Mouse (Mus musculus) liver (tissue): ENCODE data around the gene Tspan14.

Experiments used
- DNase-seq: peaks from one replicate; pipeline ENCODE4 v3.0.0-alpha.2; 2020; ENCODE audit warnings: mixed read lengths

Gene Tspan14

DNA sequence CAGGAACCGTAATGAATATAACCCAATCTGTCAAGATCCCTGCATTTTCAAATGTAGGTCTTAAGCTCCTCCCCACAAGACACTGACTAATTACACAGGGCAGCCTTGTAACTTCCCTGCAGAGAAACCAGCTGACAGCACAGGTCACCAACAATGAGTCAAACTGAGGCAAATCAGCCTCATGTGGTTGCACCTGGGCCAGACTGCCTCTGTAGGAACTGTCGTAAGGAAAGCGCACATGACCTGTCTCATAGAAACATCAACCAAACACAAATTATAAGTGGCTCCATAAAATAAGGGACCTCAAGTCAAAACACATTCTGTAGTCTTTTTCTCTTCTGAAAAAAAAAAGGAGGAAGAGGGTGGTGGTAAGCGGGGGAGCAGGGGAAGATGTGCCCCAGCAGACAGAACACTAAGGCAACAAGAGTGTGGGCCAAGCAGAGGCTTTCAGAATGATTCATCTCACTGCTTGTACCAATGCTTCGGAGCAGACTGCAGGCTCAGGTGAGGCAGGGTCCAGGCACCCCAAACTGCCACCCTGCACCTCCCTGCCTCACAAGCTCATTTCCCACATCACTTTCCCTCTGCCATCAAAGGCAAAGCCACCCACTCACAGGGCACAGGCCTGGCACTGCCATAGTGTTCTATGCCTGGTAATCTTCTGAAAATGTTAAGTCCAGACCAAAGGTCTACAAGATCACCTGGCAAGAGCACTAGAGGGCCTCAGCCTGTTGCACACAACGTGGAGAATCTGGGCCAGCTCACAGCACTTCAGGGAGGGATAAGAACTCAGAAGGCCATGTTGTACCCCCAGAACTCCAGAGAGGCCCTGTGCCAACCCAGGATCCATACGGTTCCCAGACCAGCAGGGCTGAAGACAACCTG, 16.6 kb downstream of the Tspan14 start:
- no peak for DNase-seq

GRCm38 (mm10) chr14:40949047-40949446, 17.6 kb downstream of the Tspan14 start:
- DNase-seq = no peak

- no peak for DNase-seq
Measured at GRCm38 (mm10) chr14:40948522-40948921, 18.1 kb downstream of the Tspan14 start.

DNA sequence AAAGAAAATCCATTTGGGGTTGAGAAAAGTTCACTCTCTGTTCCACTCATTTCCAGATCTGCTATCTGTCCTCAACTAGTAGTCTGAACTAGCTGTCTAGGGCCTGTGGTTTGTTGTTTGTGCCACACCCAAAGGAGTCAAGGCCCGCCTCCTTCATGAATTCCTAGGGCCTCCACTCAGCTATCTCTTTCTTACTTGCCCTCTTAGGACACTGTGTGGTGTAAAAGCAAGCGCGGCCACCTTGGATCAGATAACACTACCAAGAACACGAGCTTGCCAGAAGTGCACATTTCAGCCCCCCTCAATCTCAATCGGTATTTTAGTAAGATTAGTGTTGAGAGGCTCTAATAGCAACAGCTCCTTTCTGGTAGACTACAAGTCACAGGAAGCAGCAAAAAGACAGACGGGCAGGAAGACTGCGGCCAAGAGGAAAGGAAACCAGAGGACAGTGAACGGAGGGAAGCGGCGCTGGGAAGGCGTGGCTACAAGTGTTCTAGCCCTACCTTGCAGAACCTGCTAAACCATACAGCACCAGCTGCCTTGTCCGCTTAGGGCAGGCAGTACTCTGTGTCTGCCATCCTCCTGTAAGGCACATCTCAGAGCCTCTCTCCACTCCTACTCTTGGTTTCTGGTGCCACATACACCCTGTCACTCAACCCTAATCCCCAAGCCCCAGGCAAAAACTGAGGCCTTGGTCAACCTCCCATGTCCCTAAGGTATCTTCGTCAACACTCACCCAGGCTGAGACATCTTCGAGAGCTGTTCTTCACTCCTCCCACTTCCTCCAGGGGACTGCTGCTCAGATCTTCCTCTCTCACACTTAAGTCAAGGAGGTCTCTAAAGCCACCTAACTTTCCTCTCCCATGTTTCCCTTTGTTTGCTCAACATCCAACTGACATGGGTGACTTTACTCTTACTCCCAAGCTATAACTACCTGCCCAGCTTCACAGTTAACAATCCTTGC, 18.9 kb downstream of the Tspan14 start:
- DNase-seq = peak; percentile 84

GRCm38 (mm10) chr14:40943802-40944201, 22.8 kb downstream of the Tspan14 start:
- no peak for DNase-seq

GRCm38 (mm10) chr14:40942429-40942828, 24.2 kb downstream of the Tspan14 start:
- no peak for DNase-seq

- DNase-seq = no peak
Measured at GRCm38 (mm10) chr14:40938380-40938987, 28.1 kb downstream of the Tspan14 start.

- DNase-seq = no peak
Measured at GRCm38 (mm10) chr14:40937052-40937451, 29.6 kb downstream of the Tspan14 start.

- DNase-seq = no peak
Measured at GRCm38 (mm10) chr14:40935481-40935880, 31.1 kb downstream of the Tspan14 start.

DNA sequence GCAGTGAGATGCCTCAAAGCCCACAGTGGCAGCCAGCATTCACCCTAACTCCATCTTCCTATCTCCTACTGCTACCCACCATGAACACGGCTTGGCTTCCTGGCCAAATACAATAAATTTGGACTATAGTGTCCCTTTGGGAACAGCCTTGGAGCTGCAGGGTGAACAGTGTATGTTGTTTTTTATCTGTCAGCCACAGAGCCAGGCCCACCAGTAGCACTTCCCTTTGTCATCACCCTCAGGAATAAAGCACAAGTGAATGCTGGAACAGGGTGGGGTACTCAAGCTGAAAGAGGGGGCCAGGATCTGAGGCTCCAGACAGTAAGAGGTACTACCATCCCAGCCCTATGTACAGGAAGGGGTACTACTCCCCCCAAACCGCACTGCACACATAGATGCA, 31.6 kb downstream of the Tspan14 start:
- DNase-seq = no peak

GRCm38 (mm10) chr14:40933328-40933727, 33.3 kb downstream of the Tspan14 start:
- no peak for DNase-seq

GRCm38 (mm10) chr14:40932225-40932624, 34.4 kb downstream of the Tspan14 start:
- DNase-seq = no peak

- DNase-seq = no peak
Measured at GRCm38 (mm10) chr14:40931115-40931829, 35.3 kb downstream of the Tspan14 start.

GRCm38 (mm10) chr14:40929943-40930342, 36.7 kb downstream of the Tspan14 start:
- DNase-seq = no peak

- DNase-seq = no peak
Measured at GRCm38 (mm10) chr14:40928897-40929296, 37.7 kb downstream of the Tspan14 start.

DNA sequence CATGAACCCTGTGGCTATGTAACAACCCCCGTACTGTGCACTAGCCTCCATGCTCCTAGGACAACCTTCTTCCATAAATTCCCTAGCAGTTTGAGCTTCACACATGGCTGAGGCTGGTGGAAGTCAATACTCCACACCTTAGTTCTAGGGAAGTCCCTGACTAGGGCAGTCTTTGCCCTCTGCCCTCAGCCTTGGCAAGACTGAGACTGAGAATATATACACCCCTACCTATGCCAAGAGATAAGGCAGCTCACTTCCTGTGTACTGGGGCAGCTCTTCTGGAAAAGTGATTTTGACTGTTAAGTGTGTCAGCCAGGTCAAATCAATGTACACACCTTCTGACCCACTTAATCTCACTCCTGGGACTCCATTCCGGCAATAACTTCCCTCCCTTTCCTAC, 39.6 kb downstream of the Tspan14 start:
- DNase-seq = no peak

DNA sequence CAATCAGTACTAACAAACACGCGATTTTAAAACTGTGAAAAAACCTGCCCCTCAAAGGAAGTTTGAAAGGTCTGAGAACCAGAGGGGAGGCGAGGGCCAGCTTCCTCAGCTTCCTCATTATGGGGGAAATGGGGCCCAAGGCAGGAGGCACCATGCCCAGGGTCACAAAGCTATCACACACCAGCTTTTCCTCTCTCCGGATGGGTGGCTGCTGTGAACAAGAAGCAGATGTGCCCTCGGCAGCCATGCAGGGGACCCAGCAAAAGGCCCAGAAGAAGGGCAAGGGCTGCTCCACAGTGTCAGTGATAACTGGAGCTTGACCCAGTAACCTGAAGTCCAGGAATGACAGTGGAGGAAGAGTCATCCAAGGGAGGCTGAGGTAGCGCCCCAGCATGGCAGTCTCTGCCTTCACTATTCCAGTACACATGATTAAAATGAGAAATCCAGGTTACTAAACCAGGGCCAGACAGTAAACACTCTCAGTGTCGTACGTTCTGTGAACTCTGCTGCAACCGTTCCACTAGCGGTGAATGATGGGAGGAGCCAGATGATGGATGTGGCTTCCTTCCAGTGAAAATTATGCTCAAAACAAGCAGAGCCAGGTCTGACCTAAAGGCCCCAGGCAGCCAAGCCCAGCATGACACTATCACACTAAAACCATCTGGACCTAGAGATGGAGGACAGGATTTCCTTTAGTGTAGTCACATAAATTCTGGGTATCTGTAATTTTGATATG, 42.1 kb downstream of the Tspan14 start:
- DNase-seq = peak; percentile 36

GRCm38 (mm10) chr14:40921241-40921640, 45.4 kb downstream of the Tspan14 start:
- DNase-seq = no peak

- DNase-seq = no peak
Measured at GRCm38 (mm10) chr14:40919521-40919920, 47.1 kb downstream of the Tspan14 start.

- no peak for DNase-seq
Measured at GRCm38 (mm10) chr14:40918477-40918876, 48.1 kb downstream of the Tspan14 start.

- DNase-seq = peak; percentile 89
Measured at GRCm38 (mm10) chr14:40917632-40918031, 49.0 kb downstream of the Tspan14 start.

DNA sequence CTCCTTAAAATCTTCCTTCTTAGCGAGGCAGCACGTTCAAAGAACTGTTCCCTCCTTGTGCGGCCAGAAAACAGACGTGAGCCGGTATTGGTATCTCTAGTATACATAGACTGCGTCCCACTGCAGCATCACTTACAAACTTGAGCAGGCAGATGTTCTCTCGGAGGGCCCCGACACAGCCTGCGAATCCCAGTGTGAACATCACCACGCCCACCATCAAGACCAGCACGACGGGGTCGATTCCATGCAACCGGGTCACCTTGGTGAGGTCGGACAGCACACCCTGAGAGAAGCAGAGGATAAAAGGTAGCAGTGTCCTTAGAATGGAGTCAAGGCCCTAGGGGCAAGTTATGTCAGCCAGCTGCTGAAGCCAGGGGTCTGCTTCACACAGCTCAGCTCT, 49.9 kb downstream of the Tspan14 start:
- no peak for DNase-seq
